Mouse (Mus musculus) gastrocnemius, postnatal 25 days (tissue): Measurements from ENCODE around the gene Gm10974. TPM values are rescaled to one million over a fixed set of nuclear protein-coding genes. Genes with fewer than 3 reads are reported as not detected.

ENCODE experiments used
- DNase-seq: peaks from one replicate; pipeline ENCODE4 v3.0.0; 2022
- total RNA-seq, 2 experiments: library from RNA; stranded (reverse); gene quantifications; 1 replicate in 1 of 2; 2 replicates in 1 of 2; pipeline ENCODE4 v1.2.3; 2021

Gm10974 gene
- total RNA-seq, 2 experiments from 2014 or later = not detected

DNA sequence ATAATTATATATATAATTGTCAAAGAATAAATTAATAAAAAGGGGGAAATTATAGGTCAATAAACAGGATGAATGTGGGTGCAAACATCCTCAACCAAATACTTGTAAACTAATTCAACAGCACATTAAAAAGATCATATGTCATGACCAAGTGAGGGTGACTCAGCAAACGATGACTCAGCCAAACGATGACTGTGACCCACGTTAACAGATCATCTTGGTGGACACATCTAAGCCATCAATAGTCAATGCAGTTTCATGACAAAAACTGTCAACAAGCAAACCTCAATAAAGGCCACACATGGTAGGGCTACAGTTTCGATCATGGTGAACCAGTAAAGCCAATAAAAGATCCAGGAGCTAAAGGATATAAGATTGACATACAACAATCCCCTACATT lies 6.7 kb upstream of the Gm10974 start:
- no peak for DNase-seq

DNA sequence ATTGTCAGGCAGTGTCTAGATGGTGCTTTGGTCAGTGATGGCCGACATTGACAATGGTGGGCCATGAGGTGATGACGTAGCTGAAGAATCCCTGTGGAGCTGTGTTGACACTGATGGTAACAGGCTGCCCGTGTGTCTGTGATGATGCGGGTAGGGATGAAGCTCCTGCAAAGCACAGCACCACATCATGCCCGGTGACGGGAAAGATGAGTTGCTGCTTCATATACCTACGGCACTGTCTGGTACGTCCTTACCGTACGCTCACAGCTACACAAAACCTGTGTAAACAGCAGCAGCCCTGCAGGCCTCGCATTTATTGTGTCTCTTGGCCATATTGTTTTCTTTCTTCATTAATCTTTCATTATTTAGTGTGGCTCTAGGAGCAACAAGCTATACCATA lies 1.2 kb upstream of the Gm10974 start:
- DNase-seq = no peak

- DNase-seq = peak; percentile 7
These were observed 294 bp upstream of the Gm10974 start for GRCm38 (mm10) chr7:66365411-66365810.

GRCm38 (mm10) chr7:66369071-66369933 lies 3.6 kb downstream of the Gm10974 start:
- peak; percentile 14 for DNase-seq

- DNase-seq = no peak
These were observed 4.3 kb downstream of the Gm10974 start for GRCm38 (mm10) chr7:66369934-66370445.

GRCm38 (mm10) chr7:66370970-66371369 lies 5.3 kb downstream of the Gm10974 start:
- no peak for DNase-seq

DNA sequence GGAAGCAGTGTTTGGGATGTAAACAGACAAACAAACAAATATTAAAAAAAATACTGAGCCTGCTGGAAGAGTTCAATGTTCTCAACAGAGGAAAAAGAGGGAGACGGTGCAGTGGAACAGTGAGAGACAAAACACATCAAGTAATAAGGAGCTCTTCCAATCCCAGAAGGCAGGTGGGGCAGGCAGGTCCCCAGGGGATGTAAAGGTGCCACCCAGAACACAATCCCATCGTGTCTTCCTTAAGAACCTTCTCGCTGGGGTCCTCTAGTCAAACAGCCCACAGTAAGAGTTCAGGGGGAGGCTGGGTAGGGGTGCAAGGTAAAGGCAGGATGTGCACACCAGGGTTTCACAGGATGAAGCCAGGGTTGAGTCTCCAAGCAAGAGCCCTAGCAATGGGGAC lies 7.7 kb downstream of the Gm10974 start:
- no peak for DNase-seq

DNA sequence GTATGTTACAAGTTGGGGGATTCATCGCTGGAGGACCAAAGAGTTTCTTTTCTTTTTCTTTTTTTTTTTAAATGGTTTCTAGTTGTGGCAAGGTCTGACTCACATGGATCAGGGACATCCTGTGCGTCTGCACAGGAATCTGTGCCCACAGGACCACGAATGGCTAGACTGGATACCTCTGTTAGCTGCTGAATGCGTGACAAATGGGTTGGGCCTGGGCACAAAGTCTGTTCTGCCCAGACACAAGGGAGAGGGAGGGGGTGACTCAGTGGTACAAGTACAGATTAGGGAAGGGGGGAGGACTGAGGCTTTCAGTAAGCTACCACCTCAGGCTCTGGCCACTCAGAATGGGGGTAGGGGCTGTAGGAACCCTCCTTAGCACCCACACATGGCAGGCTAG lies 10.0 kb downstream of the Gm10974 start:
- DNase-seq = no peak

DNA sequence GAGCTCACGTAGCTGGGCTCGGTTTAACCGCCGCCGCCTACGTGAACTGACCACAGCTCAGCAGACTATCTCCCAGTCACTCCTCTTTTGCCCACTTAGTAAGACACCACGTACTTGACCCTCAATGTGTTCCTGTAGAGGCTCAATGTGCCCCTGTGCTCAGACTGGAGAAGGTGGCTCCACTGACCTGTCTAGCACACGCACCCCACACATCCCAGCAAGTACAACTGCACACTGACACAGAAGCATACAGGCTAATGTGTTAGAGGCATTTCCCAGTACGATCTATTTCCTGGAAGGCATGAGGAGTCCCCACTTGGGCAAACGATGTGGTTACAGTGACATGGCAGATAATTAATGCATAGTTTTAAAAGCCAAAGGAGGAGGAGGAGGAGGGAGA lies 10.9 kb downstream of the Gm10974 start:
- no peak for DNase-seq

GRCm38 (mm10) chr7:66384213-66384612 lies 18.5 kb downstream of the Gm10974 start:
- no peak for DNase-seq

DNA sequence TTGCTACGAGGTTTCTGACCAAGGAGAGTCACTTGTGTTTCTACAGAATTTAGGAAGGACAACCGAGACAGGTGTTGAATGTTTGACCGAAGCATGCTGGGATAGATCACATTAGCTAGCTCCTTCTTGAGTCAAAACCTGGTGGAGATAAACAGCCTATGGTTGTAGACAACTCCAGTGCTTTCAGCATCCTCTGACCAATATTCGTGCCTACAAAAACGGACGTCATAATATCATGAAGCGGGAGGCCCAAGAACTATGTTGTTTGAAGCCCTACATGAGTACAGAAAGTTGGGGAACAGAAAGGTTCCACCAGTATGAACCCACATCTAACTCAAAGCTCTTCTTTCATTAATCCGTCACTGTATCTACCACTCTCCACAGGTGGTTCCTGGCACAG lies 19.2 kb downstream of the Gm10974 start:
- no peak for DNase-seq

DNA sequence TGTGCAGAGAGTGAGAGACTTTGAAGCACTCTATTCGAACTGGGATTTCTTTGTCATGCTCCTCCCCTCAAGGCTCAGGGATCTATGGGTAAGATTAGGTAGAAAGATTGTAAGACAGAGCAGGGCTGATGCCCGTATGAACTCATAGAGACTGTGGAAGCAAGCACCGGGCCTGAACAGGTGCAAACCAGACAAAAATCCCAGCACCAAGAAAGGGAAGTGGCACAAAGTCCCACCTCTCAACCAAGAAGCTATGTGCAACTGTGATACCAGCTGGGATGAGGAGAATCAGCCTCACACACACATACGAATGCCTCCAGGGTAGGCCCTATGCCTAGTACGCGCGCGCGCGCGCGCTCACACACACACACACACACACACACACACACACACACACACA lies 20.1 kb downstream of the Gm10974 start:
- no peak for DNase-seq

DNA sequence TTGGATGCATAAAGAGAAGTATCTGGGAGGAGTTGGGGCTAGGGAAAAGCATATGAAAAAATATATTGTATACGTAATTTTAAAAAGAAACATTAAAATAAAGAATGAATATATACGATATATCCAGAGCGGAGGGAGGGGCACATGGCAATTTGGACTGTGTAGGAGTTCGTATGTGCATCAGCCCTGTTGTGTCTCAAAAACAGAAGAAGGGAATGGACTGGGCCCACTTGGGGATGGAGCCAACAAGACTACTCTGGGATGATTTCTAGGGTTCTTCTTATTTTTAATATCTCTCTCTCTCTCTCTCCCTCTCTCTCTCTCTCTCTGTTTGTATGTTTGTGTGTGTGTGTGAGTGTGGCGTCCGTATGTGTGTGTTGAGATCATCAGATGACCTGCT lies 20.7 kb downstream of the Gm10974 start:
- no peak for DNase-seq

DNA sequence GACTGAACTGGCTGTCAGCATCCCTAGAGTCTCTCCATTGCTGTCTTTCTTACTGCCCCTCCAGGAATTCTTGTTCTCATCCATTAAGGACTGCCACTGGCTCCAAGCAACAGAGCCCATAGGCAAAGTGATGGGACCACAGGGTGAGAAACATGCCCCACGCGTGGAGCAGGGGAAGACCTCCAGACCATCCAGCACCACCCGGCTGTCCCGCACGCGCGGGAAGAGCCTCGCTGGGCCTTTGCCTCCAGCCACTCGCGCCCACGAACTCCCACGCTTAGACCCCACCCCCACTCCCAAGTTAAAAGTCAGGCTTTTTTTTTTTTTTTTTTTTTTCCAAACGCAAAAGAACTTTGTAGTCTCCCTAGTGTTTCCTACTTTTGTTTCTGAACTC lies 21.7 kb downstream of the Gm10974 start:
- DNase-seq = no peak

GRCm38 (mm10) chr7:66387813-66388521 lies 22.3 kb downstream of the Gm10974 start, which contains the start of gene Lrrk1:
Gene Lrrk1 (minus strand): TSS chr7:66388350.
- peak; percentile 49 for DNase-seq

DNA sequence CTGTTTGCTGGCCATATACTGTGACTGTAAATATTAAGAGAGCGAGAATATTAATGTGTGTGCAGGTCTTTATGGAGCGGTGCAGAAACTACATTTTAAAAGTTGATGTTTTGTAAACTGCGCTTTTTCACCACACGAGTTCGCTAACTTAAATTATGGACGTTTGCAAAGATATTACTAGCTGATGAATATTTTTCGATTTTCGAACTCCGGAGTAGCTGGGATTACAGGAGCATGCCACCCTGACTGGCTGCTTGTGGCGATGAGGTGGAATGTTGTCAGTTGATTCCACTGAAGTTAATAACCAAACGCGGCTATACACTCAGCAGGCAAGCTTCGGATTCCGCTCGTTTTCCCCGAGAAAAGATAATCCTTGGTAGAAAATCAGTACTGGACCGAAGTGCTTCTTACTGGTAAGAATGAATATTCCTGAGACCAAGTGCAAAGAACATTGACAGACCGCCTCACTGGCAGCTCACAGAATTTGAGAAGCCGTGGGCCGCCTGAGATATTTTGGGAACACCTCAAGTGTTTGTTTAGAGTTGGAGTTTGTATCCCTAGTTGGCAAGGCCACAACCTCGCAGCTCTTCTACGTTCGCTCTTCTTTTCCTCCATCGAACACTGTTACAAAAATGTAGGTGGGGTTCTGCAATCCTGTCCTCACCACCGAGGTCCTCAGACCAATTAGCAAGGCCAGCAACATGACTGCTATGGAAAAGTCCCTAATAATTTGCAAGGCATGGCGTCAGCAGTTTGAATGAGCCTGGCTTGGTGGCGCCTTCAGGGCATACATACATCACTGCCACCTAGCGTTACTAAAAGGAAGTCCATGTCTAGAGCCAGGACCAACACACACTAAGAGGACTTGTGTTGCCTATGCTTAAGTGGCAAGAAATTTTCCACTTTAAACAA lies 23.2 kb downstream of the Gm10974 start:
- peak; percentile 65 for DNase-seq

DNA sequence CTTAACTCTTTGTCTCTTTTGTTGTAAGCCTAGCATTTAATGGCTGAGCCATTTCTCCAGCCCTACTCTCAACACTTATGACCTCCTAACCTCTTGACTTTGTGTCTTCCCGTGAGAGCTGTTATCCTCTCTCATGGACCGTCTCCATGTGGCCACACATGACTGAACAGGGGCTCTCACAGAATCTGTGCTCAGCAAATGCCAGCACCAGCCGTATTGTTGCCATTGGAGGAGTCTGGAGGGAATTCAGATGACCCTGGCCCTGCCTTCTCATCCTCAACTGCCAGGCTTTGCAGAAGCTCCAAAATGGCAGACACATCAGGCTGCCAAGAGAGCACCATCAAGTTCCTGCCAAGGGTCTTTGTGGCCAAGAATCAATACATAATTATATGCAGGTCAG lies 31.6 kb downstream of the Gm10974 start:
- DNase-seq = no peak

DNA sequence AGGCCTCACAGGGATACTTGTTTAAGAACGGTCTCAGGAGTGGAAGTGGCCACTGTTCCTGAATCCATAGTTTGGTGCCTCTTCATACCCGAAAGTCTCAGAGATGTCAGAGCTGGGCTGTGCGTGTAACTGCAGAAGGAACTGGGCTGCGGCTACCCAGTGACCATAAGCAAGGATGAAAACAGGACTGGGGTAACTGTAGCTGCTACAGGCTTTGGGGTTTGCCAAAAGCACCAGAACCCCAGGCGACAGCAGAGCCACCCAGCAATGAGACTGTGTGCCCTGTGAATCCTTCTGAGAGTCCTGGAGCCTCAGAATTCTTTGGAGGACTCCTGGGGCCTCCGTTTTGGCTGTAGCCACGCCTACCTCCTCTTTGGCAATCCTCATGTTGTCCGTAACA lies 35.9 kb downstream of the Gm10974 start:
- no peak for DNase-seq

DNA sequence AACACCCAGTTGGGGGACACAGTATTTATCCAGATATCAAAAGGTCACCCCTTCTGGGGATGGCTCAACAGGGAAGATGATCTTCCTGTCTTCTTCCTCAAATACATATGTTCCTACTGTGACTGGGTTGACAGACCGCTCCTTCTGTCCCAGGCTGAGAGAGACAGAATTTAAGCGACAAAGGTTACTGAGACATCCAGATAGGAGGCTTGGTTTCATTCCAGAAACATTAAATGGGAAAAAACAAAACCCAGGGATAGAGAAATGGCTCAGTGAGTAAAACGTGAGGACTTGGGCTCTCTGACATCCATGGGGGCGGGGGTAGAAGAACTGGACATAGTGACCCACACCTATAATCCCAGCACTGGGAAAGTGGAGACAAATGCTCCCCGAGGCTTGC lies 37.2 kb downstream of the Gm10974 start:
- no peak for DNase-seq

DNA sequence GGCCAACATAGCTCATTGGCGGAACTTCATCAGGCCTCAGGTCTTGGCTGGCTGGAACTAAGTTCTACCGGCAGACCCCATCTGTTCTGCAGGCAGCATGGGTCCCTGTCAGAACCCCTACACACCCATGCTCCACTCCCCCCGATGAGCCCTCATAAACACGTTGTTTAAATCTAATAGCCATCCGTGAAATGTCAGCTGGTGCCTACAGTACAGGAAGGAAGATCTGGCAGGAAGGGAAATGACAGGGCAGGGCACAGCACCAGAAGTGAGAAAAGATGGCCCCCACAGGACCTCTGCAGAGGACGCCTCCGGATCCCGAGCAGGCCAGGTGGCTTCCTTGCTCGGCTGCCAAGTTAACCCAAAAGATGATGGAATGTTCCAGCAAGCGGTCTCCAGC lies 38.4 kb downstream of the Gm10974 start:
- DNase-seq = no peak

DNA sequence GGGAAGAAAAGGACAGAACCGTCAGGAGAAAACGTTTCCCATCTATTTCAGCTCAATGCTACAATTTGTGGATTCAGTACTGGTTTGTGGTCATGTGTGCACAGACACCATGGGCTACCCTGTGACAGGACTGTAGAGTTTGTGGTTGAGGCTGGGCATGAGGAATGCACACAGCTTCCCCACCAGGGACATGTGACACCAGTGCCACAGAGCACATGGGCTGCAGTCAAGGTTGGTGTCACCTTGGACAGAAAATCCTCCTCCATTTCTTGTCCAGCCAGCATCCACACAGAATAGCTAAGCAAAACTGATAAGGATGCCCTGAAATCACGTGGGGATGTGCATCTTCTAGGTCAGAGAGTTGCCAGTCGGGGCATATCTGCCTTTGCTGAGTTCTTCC lies 39.1 kb downstream of the Gm10974 start:
- DNase-seq = no peak

DNA sequence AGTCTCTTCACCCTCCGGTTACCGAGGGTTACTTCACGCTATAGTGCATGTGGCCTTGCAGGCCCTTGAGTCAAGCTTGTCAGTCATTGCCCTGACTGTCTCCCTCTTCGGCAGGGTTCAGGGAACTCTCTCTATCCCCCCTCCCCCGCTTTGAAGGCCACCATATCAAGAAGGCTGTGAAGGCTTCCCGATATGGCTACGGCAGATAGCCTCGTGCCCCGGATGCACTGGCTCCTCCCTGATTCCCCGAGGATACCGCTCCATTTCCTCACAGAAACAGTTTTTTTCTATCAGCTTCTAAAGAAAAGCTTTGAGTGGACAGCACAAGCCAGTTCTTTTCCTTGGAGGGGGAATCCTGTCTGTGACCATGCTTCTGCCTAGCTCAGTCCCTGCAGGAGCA lies 39.8 kb downstream of the Gm10974 start:
- no peak for DNase-seq
